Mouse (Mus musculus) G1E-ER4 (cell line): ENCODE data around the gene March9. TPM values are rescaled to one million over a fixed set of nuclear protein-coding genes. Genes with fewer than 3 reads are reported as not detected.

Source experiments
- GATA1 ChIP-seq: IDR thresholded peaks from one replicate; pipeline ENCODE4 v1.8.0; 2012; ENCODE audit warnings: low read length, inconsistent platforms
- polyA plus RNA-seq: library from polyadenylated mRNA; stranded (reverse); fragments of >175 nt; gene quantifications from 2 replicates; pipeline ENCODE4 v1.2.3, GENCODE M21; 2012

The March9 gene
- 0.72 TPM in 2 replicates for polyA plus RNA-seq

- TF ChIP-seq GATA1: no peak
These were observed at the start of gene March9 for GRCm38 (mm10) chr10:127059968-127060916. March9 (minus strand) TSS chr10:127060184.

DNA sequence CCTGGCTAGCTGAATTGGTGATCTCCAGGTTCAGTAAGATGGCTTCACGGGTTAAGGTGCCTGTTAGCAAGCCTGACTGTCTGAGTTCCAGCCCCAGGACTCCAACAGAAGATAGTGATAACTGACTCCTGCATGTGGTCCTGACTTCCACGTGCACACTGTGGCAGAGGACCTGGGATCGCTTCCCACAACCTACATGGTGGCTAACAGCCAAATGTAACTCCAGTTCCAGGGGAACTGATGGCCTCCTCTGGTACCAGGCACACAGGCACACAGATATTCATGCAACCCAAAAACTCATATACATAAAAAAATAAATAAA lies 48.2 kb upstream of the March9 start:
- TF ChIP-seq GATA1: no peak

- TF ChIP-seq GATA1: no peak
These were observed 47.7 kb upstream of the March9 start for GRCm38 (mm10) chr10:127107563-127108261.

DNA sequence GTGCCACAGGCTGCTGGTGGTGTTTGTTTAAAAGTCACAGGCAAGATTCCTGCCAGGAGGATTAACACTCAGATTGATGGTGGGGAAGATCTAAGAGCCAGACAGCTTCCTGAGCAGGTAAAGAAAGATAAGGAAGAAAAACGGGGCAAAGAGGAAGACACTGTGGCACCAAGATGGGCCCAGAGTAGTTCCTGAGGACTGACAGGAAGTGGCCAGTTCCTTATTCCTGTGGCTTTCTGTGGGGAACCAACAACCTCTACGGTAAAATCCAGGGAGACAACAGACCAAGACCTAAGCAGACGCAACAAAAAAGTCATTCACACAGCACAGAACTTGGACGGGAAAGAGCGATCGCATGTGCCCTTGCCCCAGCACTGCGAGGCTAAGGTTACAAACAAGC lies 43.6 kb upstream of the March9 start:
- TF ChIP-seq GATA1: no peak

DNA sequence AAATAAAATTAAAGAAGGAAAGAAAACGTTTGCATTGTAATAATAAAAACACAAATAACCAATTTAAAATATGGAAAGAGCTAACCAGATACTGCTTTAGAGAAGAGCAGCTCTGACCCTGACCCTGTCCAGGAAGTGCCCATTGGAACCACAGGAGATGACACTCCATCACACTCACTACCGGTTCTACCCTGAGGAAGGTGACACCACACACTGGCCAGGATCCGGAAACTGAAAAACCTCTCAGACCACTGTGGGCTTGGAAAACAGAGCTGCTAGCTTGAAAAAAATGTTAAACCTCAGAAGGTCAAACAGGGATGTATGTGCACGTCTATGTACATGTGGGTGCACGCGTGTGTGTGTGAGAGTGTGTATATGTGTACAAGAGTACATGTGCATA lies 41.2 kb upstream of the March9 start:
- no peak for TF ChIP-seq GATA1

GRCm38 (mm10) chr10:127100414-127100813 lies 40.4 kb upstream of the March9 start:
- TF ChIP-seq GATA1: no peak

DNA sequence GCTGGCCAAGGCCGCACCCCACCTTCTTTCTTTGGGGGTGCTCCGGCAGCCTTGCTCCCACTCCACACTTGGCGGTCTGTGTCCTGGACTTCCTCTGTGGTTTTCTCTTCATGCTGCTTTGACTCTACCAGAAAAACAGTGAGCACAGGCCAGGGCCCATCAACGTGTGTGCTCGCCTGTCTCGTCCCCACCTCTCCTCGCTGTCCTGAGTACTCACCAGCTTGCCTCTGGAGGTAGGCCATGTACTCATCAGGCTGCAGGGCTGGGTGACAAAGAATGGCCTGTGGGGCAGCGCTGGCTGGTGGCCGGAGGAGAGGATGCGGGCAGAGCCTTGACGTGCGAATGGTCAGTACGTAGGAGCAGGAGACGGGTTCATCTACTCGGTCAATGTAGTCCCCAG lies 39.9 kb upstream of the March9 start:
- TF ChIP-seq GATA1: no peak

GRCm38 (mm10) chr10:127099191-127099590 lies 39.2 kb upstream of the March9 start:
- no peak for TF ChIP-seq GATA1

- TF ChIP-seq GATA1: no peak
These were observed 38.5 kb upstream of the March9 start for GRCm38 (mm10) chr10:127098514-127098913.

GRCm38 (mm10) chr10:127094382-127094802 lies 34.4 kb upstream of the March9 start:
- no peak for TF ChIP-seq GATA1

DNA sequence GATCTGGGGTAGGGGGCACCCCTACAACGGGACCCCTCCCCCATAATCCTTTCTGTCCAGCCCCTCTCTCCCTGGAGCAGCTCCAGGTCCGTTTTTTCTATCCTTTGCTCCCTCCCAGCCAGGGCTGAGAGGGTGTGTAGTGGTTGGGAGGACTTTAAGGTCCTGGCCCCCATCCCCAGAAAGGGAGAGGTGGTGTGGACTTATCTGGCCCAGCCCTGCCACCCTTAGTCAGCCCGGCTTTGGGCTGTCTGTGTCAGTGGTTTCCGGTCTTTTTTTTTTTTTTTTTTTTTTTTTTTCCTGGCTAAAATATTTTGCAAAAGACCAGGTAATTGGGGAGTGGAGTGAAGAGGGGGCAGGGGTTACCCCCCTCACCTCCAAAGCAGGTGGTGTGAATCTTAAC lies 32.8 kb upstream of the March9 start:
- TF ChIP-seq GATA1: no peak

- no peak for TF ChIP-seq GATA1
These were observed 31.8 kb upstream of the March9 start for GRCm38 (mm10) chr10:127091507-127092396.

DNA sequence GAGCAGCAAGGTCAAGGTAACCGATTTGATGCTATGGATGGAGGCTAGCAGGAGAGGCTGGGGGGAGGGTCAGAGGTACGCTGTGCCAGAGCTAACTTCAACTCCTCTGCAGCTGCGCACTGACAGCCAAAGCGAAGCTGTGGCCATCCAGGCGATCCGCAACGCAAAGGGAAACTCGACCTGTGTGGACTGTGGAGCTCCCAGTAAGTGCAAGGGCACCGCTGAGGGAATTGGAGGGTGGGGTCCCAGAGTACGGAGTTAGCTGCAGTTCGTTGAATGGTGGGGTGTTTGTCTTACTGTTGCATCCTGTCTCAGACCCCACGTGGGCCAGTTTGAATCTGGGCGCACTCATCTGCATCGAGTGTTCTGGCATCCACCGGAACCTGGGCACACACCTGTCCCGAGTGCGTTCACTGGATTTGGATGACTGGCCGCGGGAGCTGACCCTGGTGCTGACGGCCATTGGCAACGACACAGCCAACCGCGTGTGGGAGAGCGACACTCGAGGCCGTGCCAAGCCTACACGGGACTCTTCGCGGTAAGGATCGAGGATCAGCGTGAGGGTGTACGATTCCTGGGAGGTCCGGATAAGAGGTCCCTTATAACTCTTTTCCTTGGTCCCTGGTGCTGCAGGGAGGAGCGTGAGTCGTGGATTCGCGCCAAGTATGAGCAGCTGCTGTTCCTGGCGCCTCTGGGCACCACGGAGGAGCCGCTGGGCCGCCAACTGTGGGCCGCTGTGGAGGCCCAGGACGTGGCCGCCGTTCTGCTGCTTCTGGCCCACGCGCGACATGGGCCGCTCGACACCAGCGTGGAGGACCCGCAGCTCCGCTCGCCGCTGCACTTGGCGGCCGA lies 30.8 kb upstream of the March9 start:
- TF ChIP-seq GATA1: no peak

DNA sequence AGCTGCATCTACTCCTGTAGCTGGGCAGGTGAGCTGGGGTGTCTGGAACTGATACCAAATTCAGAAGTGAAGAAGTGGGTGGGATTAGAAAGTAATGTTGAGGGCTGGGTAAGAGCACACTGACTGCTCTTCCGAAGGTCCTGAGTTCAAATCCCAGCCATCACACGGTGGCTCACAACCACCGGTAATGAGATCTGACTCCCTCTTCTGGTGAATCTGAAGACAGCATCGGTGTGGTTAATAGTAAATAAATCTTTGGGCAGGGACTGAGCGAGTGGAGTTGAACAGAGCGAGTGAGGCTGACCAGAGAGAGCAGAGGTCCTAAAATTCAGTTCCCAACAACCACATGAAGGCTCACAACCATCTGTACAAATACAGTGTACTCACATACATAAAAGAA lies 25.6 kb upstream of the March9 start:
- no peak for TF ChIP-seq GATA1

- no peak for TF ChIP-seq GATA1
These were observed 25.1 kb upstream of the March9 start for GRCm38 (mm10) chr10:127085052-127085451.
